Mouse (Mus musculus): Measurements from ENCODE around the gene Kctd8.

- no peak for TF ChIP-seq CTCF (IDR thresholded peaks at IDR 0.05; ENCODE audit: control insufficient read depth, insufficient read depth, insufficient read length)
- TF ChIP-seq USF1 (IDR thresholded peaks at IDR 0.05; ENCODE audit: low read depth), result no peak
- TF ChIP-seq MAX (IDR thresholded peaks at IDR 0.05), result no peak
- no peak for TF ChIP-seq MYOG (IDR thresholded peaks at IDR 0.05; ENCODE audit: control insufficient read depth, extremely low read depth, insufficient read length)
- no peak for TF ChIP-seq CEBPB (IDR thresholded peaks at IDR 0.05; ENCODE audit: low read depth)
Measured at GRCm38 (mm10) chr5:69292353-69292752, 49.1 kb downstream of the Kctd8 start.
